Mouse (Mus musculus) T-cell, adult 2 months (primary cell): Measurements from ENCODE around the gene Haao.
A peak's percentile ranks its signal among the peaks of the same experiment; 100 is the strongest.
"Not testable (repeated sequence)": the region's sequence is repeated elsewhere in the genome, so short reads cannot be mapped to it uniquely, and the experiment has no call there.

Experiments
- DNase-seq: peaks from one replicate; pipeline ENCODE4 v3.0.0; 2022; ENCODE audit warnings: low spot score

The Haao gene

GRCm38 (mm10) chr17:83865366-83865765 lies 17.6 kb upstream of the Haao start:
- DNase-seq: no peak

GRCm38 (mm10) chr17:83862134-83862881 lies 14.5 kb upstream of the Haao start:
- peak; percentile 62 for DNase-seq

GRCm38 (mm10) chr17:83861444-83862133 lies 13.8 kb upstream of the Haao start:
- peak; percentile 94 for DNase-seq

GRCm38 (mm10) chr17:83860968-83861367 lies 13.2 kb upstream of the Haao start:
- DNase-seq: not testable (repeated sequence)

- DNase-seq: no peak
Observed at GRCm38 (mm10) chr17:83860224-83860623, 12.5 kb upstream of the Haao start.

GRCm38 (mm10) chr17:83859639-83860038 lies 11.9 kb upstream of the Haao start:
- no peak for DNase-seq

GRCm38 (mm10) chr17:83858413-83858812 lies 10.7 kb upstream of the Haao start:
- no peak for DNase-seq

GRCm38 (mm10) chr17:83854284-83854918 lies 6.6 kb upstream of the Haao start:
- DNase-seq: peak; percentile 32

- no peak for DNase-seq
Observed at GRCm38 (mm10) chr17:83853831-83854230, 6.1 kb upstream of the Haao start.

- no peak for DNase-seq
Observed at GRCm38 (mm10) chr17:83850864-83851263, 3.1 kb upstream of the Haao start.

GRCm38 (mm10) chr17:83850458-83850857 lies 2.7 kb upstream of the Haao start:
- peak; percentile 72 for DNase-seq

- DNase-seq: no peak
Observed at GRCm38 (mm10) chr17:83849717-83850116, 2.0 kb upstream of the Haao start.

- no peak for DNase-seq
Observed at GRCm38 (mm10) chr17:83849081-83849675, 1.4 kb upstream of the Haao start.

- DNase-seq: peak; percentile 37
Observed at GRCm38 (mm10) chr17:83848482-83848881, 719 bp upstream of the Haao start.

GRCm38 (mm10) chr17:83847100-83847499 lies 663 bp downstream of the Haao start:
- no peak for DNase-seq

- peak; percentile 49 for DNase-seq
Observed at GRCm38 (mm10) chr17:83846301-83847021, 1.3 kb downstream of the Haao start.

- DNase-seq: no peak
Observed at GRCm38 (mm10) chr17:83845538-83845937, 2.2 kb downstream of the Haao start.

- DNase-seq: no peak
Observed at GRCm38 (mm10) chr17:83843780-83844179, 4.0 kb downstream of the Haao start.

GRCm38 (mm10) chr17:83841011-83841410 lies 6.8 kb downstream of the Haao start:
- no peak for DNase-seq

GRCm38 (mm10) chr17:83839132-83839531 lies 8.6 kb downstream of the Haao start:
- DNase-seq: no peak

- no peak for DNase-seq
Observed at GRCm38 (mm10) chr17:83837659-83838190, 10.0 kb downstream of the Haao start.

- no peak for DNase-seq
Observed at GRCm38 (mm10) chr17:83836048-83836447, 11.7 kb downstream of the Haao start.
